Mouse (Mus musculus) stomach, embryonic 15.5 days (tissue): ENCODE data around the gene Trcg1. TPM values are rescaled to one million over a fixed set of nuclear protein-coding genes. Genes with fewer than 3 reads are reported as not detected.
"Not testable (repeated sequence)": the region's sequence is repeated elsewhere in the genome, so short reads cannot be mapped to it uniquely, and the experiment has no call there.

ENCODE experiments used
- ATAC-seq: fragments of 200-750 bp; cut with Nextera tagmentation; 2 replicates; pipeline ENCODE4 v1.8.0; 2017; ENCODE audit warnings: low read depth, moderate number of reproducible peaks, moderate TSS enrichment; ENCODE audit not compliant: insufficient read depth, low FRiP score
- H3K27ac ChIP-seq: fragments of 300-500 bp; sonication (generic); 2 replicates; pipeline ENCODE4 v1.5.1; 2015; ENCODE audit warnings: mild to moderate bottlenecking, inconsistent platforms
- H3K27me3 ChIP-seq: fragments of 300-500 bp; sonication (generic); replicated peaks from 2 replicates; pipeline ENCODE4 v1.6.1; 2015; ENCODE audit warnings: inconsistent platforms
- H3K36me3 ChIP-seq: fragments of 300-500 bp; sonication (generic); 2 replicates; pipeline ENCODE4 v1.6.1; 2015; ENCODE audit warnings: inconsistent platforms
- H3K4me1 ChIP-seq: fragments of 300-500 bp; sonication (generic); 2 replicates; pipeline ENCODE4 v1.6.1; 2015; ENCODE audit warnings: inconsistent platforms
- H3K4me2 ChIP-seq: fragments of 300-500 bp; sonication (generic); 2 replicates; pipeline ENCODE4 v1.6.1; 2015; ENCODE audit warnings: mild to moderate bottlenecking, inconsistent platforms
- H3K4me3 ChIP-seq: fragments of 300-500 bp; sonication (generic); replicated peaks from 2 replicates; pipeline ENCODE4 v1.5.1; 2015; ENCODE audit warnings: inconsistent platforms
- H3K9ac ChIP-seq: fragments of 300-500 bp; sonication (generic); 2 replicates; pipeline ENCODE4 v1.6.1; 2015; ENCODE audit warnings: inconsistent platforms
- H3K9me3 ChIP-seq: fragments of 300-500 bp; sonication (generic); 2 replicates; pipeline ENCODE4 v1.6.1; 2016; ENCODE audit warnings: inconsistent platforms
- WGBS: fragments of 180-500 bp; shearing (Covaris S2); methylation state at CpG from one replicate; pipeline ENCODE4 v1.1.7; 2015; 5-methylcytosine and 5-hydroxymethylcytosine counted together
- polyA plus RNA-seq: library from polyadenylated mRNA; unstranded; fragments of >200 nt; fragmentation: Nextera tagmentation; extraction: Ambion mirVana; gene quantifications from 2 replicates; pipeline ENCODE4 v1.2.1, GENCODE M21; 2015

The Trcg1 gene
- polyA plus RNA-seq, 1 experiment from 2014 or later: 0.05 TPM

GRCm38 (mm10) chr9:57223341-57223740 lies 13.0 kb upstream of the Trcg1 start:
- no peaks in the 10 kb centered on the region for H3K36me3 ChIP-seq
- no peak overlapping the region for H3K4me2 ChIP-seq
- H3K27me3 ChIP-seq: no peaks in the 10 kb centered on the region
- H3K9me3 ChIP-seq: no peaks in the 10 kb centered on the region
- H3K9ac ChIP-seq: no peak overlapping the region
- H3K4me3 ChIP-seq: no peak overlapping the region
- no peaks in the 10 kb centered on the region for H3K4me1 ChIP-seq
- no peak for ATAC-seq
- no peak overlapping the region for H3K27ac ChIP-seq

GRCm38 (mm10) chr9:57225780-57226627 lies 10.4 kb upstream of the Trcg1 start:
- no peaks in the 10 kb centered on the region for H3K4me1 ChIP-seq
- H3K27ac ChIP-seq: no peak overlapping the region
- no peak overlapping the region for H3K9ac ChIP-seq
- no peaks in the 10 kb centered on the region for H3K27me3 ChIP-seq
- no peak overlapping the region for H3K4me3 ChIP-seq
- WGBS: 59% methylated on average over 13 of the region's 13 CpGs
- H3K36me3 ChIP-seq: no peaks in the 10 kb centered on the region
- no peak overlapping the region for H3K4me2 ChIP-seq
- no peaks in the 10 kb centered on the region for H3K9me3 ChIP-seq
- ATAC-seq: peak; percentile 35; the same call in 1 of the 2 replicates

GRCm38 (mm10) chr9:57226628-57227122 lies 9.7 kb upstream of the Trcg1 start:
- H3K4me1 ChIP-seq, ATAC-seq, H3K9me3 ChIP-seq, H3K36me3 ChIP-seq, H3K4me2 ChIP-seq, H3K27ac ChIP-seq, H3K4me3 ChIP-seq, H3K27me3 ChIP-seq, H3K9ac ChIP-seq: not testable (repeated sequence)
- 85% methylated on average over 6 of the region's 6 CpGs for WGBS

- no peaks in the 10 kb centered on the region for H3K27me3 ChIP-seq
- H3K36me3 ChIP-seq: no peaks in the 10 kb centered on the region
- H3K9me3 ChIP-seq: no peaks in the 10 kb centered on the region
- no peak overlapping the region for H3K4me3 ChIP-seq
- no peak overlapping the region for H3K27ac ChIP-seq
- no peak overlapping the region for H3K9ac ChIP-seq
- 65% methylated on average over 5 of the region's 5 CpGs for WGBS
- H3K4me2 ChIP-seq: no peak overlapping the region
- H3K4me1 ChIP-seq: no peaks in the 10 kb centered on the region
- ATAC-seq: no peak
Measured at GRCm38 (mm10) chr9:57227203-57227602, 9.2 kb upstream of the Trcg1 start.

GRCm38 (mm10) chr9:57228186-57228585 lies 8.2 kb upstream of the Trcg1 start:
- no peak for ATAC-seq
- H3K4me2 ChIP-seq: no peak overlapping the region
- 60% methylated on average over 4 of the region's 4 CpGs for WGBS
- H3K9ac ChIP-seq: no peak overlapping the region
- H3K4me1 ChIP-seq: no peaks in the 10 kb centered on the region
- H3K9me3 ChIP-seq: no peaks in the 10 kb centered on the region
- no peak overlapping the region for H3K4me3 ChIP-seq
- H3K27me3 ChIP-seq: no peaks in the 10 kb centered on the region
- no peak overlapping the region for H3K27ac ChIP-seq
- H3K36me3 ChIP-seq: no peaks in the 10 kb centered on the region

GRCm38 (mm10) chr9:57229726-57230125 lies 6.6 kb upstream of the Trcg1 start:
- Histone ChIP-seq H3K36me3 (no peaks in the 10 kb centered on the region), H3K4me3 (no peak overlapping the region), H3K4me2 (no peak overlapping the region), H3K9me3 (no peaks in the 10 kb centered on the region), H3K27me3 (no peaks in the 10 kb centered on the region), H3K27ac (no peak overlapping the region), H3K4me1 (no peaks in the 10 kb centered on the region), H3K9ac (no peak overlapping the region)
- no peak for ATAC-seq
- 60% methylated on average over 4 of the region's 4 CpGs for WGBS

- H3K4me3 ChIP-seq: no peak overlapping the region
- ATAC-seq: no peak
- H3K27me3 ChIP-seq: no peaks in the 10 kb centered on the region
- no peaks in the 10 kb centered on the region for H3K9me3 ChIP-seq
- 50% methylated on average over 9 of the region's 9 CpGs for WGBS
- H3K4me2 ChIP-seq: no peak overlapping the region
- H3K4me1 ChIP-seq: no peaks in the 10 kb centered on the region
- no peak overlapping the region for H3K9ac ChIP-seq
- H3K36me3 ChIP-seq: no peaks in the 10 kb centered on the region
- H3K27ac ChIP-seq: no peak overlapping the region
Measured at GRCm38 (mm10) chr9:57230146-57230783, 6.1 kb upstream of the Trcg1 start.

GRCm38 (mm10) chr9:57231536-57232255 lies 4.7 kb upstream of the Trcg1 start:
- no peaks in the 10 kb centered on the region for H3K36me3 ChIP-seq
- no peaks in the 10 kb centered on the region for H3K9me3 ChIP-seq
- H3K27ac ChIP-seq: no peak overlapping the region
- ATAC-seq: no peak
- H3K4me2 ChIP-seq: no peak overlapping the region
- no peaks in the 10 kb centered on the region for H3K4me1 ChIP-seq
- no peaks in the 10 kb centered on the region for H3K27me3 ChIP-seq
- no peak overlapping the region for H3K9ac ChIP-seq
- no peak overlapping the region for H3K4me3 ChIP-seq
- 72% methylated on average over 8 of the region's 8 CpGs for WGBS

- Histone ChIP-seq H3K36me3 (no peaks in the 10 kb centered on the region), H3K9ac (no peak overlapping the region), H3K27ac (no peak overlapping the region), H3K4me2 (no peak overlapping the region), H3K4me3 (no peak overlapping the region), H3K9me3 (no peaks in the 10 kb centered on the region), H3K4me1 (no peaks in the 10 kb centered on the region), H3K27me3 (no peaks in the 10 kb centered on the region)
- 86% methylated on average over 5 of the region's 5 CpGs for WGBS
- no peak for ATAC-seq
Measured at GRCm38 (mm10) chr9:57232341-57232940, 3.9 kb upstream of the Trcg1 start.

GRCm38 (mm10) chr9:57233142-57233541 lies 3.2 kb upstream of the Trcg1 start:
- H3K4me1 ChIP-seq: no peaks in the 10 kb centered on the region
- no peaks in the 10 kb centered on the region for H3K9me3 ChIP-seq
- H3K27me3 ChIP-seq: no peaks in the 10 kb centered on the region
- 64% methylated on average over 6 of the region's 6 CpGs for WGBS
- H3K36me3 ChIP-seq: no peaks in the 10 kb centered on the region
- H3K4me3 ChIP-seq: no peak overlapping the region
- no peak overlapping the region for H3K4me2 ChIP-seq
- ATAC-seq: no peak
- no peak overlapping the region for H3K9ac ChIP-seq
- H3K27ac ChIP-seq: no peak overlapping the region

- H3K27ac ChIP-seq: no peak overlapping the region
Measured at GRCm38 (mm10) chr9:57233767-57234166, 2.6 kb upstream of the Trcg1 start.

More at GRCm38 (mm10) chr9:57233767-57234166, 2.6 kb upstream of the Trcg1 start:
- Histone ChIP-seq H3K27me3 (no peaks in the 10 kb centered on the region), H3K9me3 (no peaks in the 10 kb centered on the region), H3K4me1 (no peaks in the 10 kb centered on the region), H3K4me3 (no peak overlapping the region), H3K9ac (no peak overlapping the region), H3K4me2 (no peak overlapping the region), H3K36me3 (no peaks in the 10 kb centered on the region)
- no peak for ATAC-seq
- WGBS: 83% methylated on average over 3 of the region's 3 CpGs
